In genomic region chr11:54998284-54998683, GRCm38 (mm10) we compare ENCODE assay signal across 9 mouse cellular contexts. TPM values are rescaled to one million over a fixed set of nuclear protein-coding genes. Genes with fewer than 3 reads are reported as not detected.
DNase-seq lines count a peak whose midpoint lies in the region; ATAC-seq and TF ChIP-seq lines count a peak whose summit lies in the region.
"Had no signal": no experiment of that assay in that cellular context is flagged by ENCODE, and none has a peak within 500 bp of the region (broad histone marks: within the 10 kb centered on the region; RNA-seq: fewer than 3 reads in every experiment).

No protein-coding gene starts in this region.

- TF ChIP-seq EP300 in liver, embryonic 14.5 days (IDR thresholded peaks at IDR 0.05; ENCODE audit: low read depth), result no peak

- no peaks in the 10 kb centered on the region for H3K27me3 ChIP-seq in embryonic facial prominence, embryonic 15.5 days
- no peaks in the 10 kb centered on the region for H3K27me3 ChIP-seq in heart, embryonic 14.5 days (ENCODE audit: control insufficient read depth, insufficient read depth, low read length)
- H3K27me3 ChIP-seq in kidney, embryonic 16.5 days (ENCODE audit: insufficient read depth, low read length), result no peaks in the 10 kb centered on the region
- no peaks in the 10 kb centered on the region for H3K27me3 ChIP-seq in liver, embryonic 14.5 days (ENCODE audit: control insufficient read depth, insufficient read depth, low read length)
- H3K27me3 ChIP-seq in neural tube, embryonic 11.5 days (ENCODE audit: control insufficient read depth, insufficient read depth, low read length), result no peaks in the 10 kb centered on the region
- H3K27me3 ChIP-seq in testis, adult 2 months (ENCODE audit: control insufficient read depth, insufficient read depth, low read length), result no peaks in the 10 kb centered on the region

- 0 out of 2 replicates have a peak, but pooled peaks cover 3% of the 10 kb centered on the region for H3K4me1 ChIP-seq in embryonic facial prominence, embryonic 15.5 days
- peaks cover 6 to 27% of the 10 kb centered on the region in 2 experiments; a peak in 3 of 4 replicates for H3K4me1 ChIP-seq in heart, embryonic 14.5 days (ENCODE audit: control insufficient read depth in 2 of 2, insufficient read depth in 2 of 2, low read length in 2 of 2)
- H3K4me1 ChIP-seq in kidney, embryonic 16.5 days (ENCODE audit: insufficient read depth, low read length), result no peaks in the 10 kb centered on the region
- H3K4me1 ChIP-seq in liver, embryonic 14.5 days (replicated peaks; ENCODE audit: control insufficient read depth in 2 of 2, insufficient read depth in 2 of 2, low read length in 1 of 2), result no peaks in the 10 kb centered on the region
- no peaks in the 10 kb centered on the region for H3K4me1 ChIP-seq in neural tube, embryonic 11.5 days (ENCODE audit: control insufficient read depth, insufficient read depth, low read length)
- no peaks in the 10 kb centered on the region for H3K4me1 ChIP-seq in testis, adult 2 months (ENCODE audit: control insufficient read depth, insufficient read depth, low read length)

- H3K4me2 ChIP-seq in embryonic facial prominence, embryonic 15.5 days (replicated peaks), result no peak overlapping the region
- H3K4me2 ChIP-seq in heart, embryonic 14.5 days (ENCODE audit: low read length), result no peak overlapping the region
- no peak overlapping the region for H3K4me2 ChIP-seq in kidney, embryonic 16.5 days (replicated peaks; ENCODE audit: low read depth, low read length)
- H3K4me2 ChIP-seq in liver, embryonic 14.5 days (ENCODE audit: low read depth), result no peak overlapping the region
- no peak overlapping the region for H3K4me2 ChIP-seq in neural tube, embryonic 11.5 days (ENCODE audit: low read depth)

- ATAC-seq in embryonic facial prominence, embryonic 15.5 days (ENCODE audit: insufficient number of reproducible peaks, low FRiP score, low TSS enrichment, low read depth), result peak; percentile 45; the same call in 1 of the 2 replicates
- peak; percentile 37; the same call in 1 of the 2 replicates for ATAC-seq in heart, embryonic 14.5 days (ENCODE audit: insufficient number of reproducible peaks, insufficient read depth, low FRiP score, low read depth)
- ATAC-seq in kidney, embryonic 16.5 days (ENCODE audit: low FRiP score, low TSS enrichment), result peak; percentile 85
- ATAC-seq in liver, embryonic 14.5 days (ENCODE audit: insufficient read depth), result no peak
- ATAC-seq in neural tube, embryonic 11.5 days (ENCODE audit: insufficient read depth, low FRiP score, low TSS enrichment), result peak; percentile 38; the same call in 1 of the 2 replicates

- H3K9me3 ChIP-seq in embryonic facial prominence, embryonic 15.5 days (replicated peaks), result 0 out of 2 replicates have a peak, but pooled peaks cover 3% of the 10 kb centered on the region
- peaks cover 4% of the 10 kb centered on the region for H3K9me3 ChIP-seq in heart, embryonic 14.5 days (ENCODE audit: control insufficient read depth, low read length)
- peaks cover 7% of the 10 kb centered on the region; the same call in 1 of the 2 replicates for H3K9me3 ChIP-seq in kidney, embryonic 16.5 days (ENCODE audit: low read length)
- no peaks in the 10 kb centered on the region for H3K9me3 ChIP-seq in liver, embryonic 14.5 days (ENCODE audit: control insufficient read depth, low read length)
- H3K9me3 ChIP-seq in neural tube, embryonic 11.5 days (ENCODE audit: control insufficient read depth, low read length), result no peaks in the 10 kb centered on the region

- peak; percentile 91 for TF ChIP-seq CTCF in liver, embryonic 14.5 days (IDR thresholded peaks at IDR 0.05; ENCODE audit: low read depth)
- peak; percentile 71 for TF ChIP-seq CTCF in testis, adult 2 months (IDR thresholded peaks at IDR 0.05; ENCODE audit: control insufficient read depth, insufficient read depth, insufficient replicate concordance, low read depth, low read length)

- no peak for TF ChIP-seq POLR2A in testis, adult 2 months (IDR thresholded peaks at IDR 0.05; ENCODE audit: control insufficient read depth, low read depth, low read length)

- H3K4me3 ChIP-seq in embryonic facial prominence, embryonic 15.5 days (replicated peaks), result no peak overlapping the region
- H3K4me3 ChIP-seq in heart, embryonic 14.5 days (ENCODE audit: control insufficient read depth in 1 of 2, insufficient read depth in 1 of 2, low read depth in 1 of 2, low read length in 2 of 2), result no peak overlapping the region
- no peak overlapping the region for H3K4me3 ChIP-seq in kidney, embryonic 16.5 days (ENCODE audit: low read length)
- H3K4me3 ChIP-seq in liver, embryonic 14.5 days (ENCODE audit: insufficient read depth in 1 of 2, low read depth in 2 of 2, low read length in 2 of 2), result no peak overlapping the region
- no peak overlapping the region for H3K4me3 ChIP-seq in neural tube, embryonic 11.5 days (ENCODE audit: low read depth, low read length)
- H3K4me3 ChIP-seq in testis, adult 2 months (ENCODE audit: control insufficient read depth, low read depth, low read length), result no peak overlapping the region
- H3K4me3 ChIP-seq: erythroblast, embryonic 14.5 days had no signal

- no peak overlapping the region for H3K27ac ChIP-seq in embryonic facial prominence, embryonic 15.5 days (replicated peaks)
- peak overlapping the region; percentile 42 to 68 for H3K27ac ChIP-seq in heart, embryonic 14.5 days (replicated peaks in 1 of 2; ENCODE audit: control insufficient read depth in 1 of 2, insufficient read depth in 1 of 2, low read depth in 2 of 2, low read length in 2 of 2)
- no peak overlapping the region for H3K27ac ChIP-seq in kidney, embryonic 16.5 days (ENCODE audit: low read length)
- H3K27ac ChIP-seq in liver, embryonic 14.5 days, result no peak overlapping the region
- no peak overlapping the region for H3K27ac ChIP-seq in neural tube, embryonic 11.5 days (ENCODE audit: low read depth, low read length)
- no peak overlapping the region for H3K27ac ChIP-seq in testis, adult 2 months (ENCODE audit: control insufficient read depth, insufficient read depth, low read depth, low read length)

- H3K9ac ChIP-seq in embryonic facial prominence, embryonic 15.5 days, result no peak overlapping the region
- no peak overlapping the region for H3K9ac ChIP-seq in heart, embryonic 14.5 days (ENCODE audit: low read length)
- H3K9ac ChIP-seq in kidney, embryonic 16.5 days (replicated peaks; ENCODE audit: low read length), result no peak overlapping the region
- H3K9ac ChIP-seq in liver, embryonic 14.5 days (replicated peaks), result no peak overlapping the region
- H3K9ac ChIP-seq in neural tube, embryonic 11.5 days (ENCODE audit: low read length), result no peak overlapping the region

- WGBS in embryonic facial prominence, embryonic 15.5 days, result 6% methylated on average over 12 of the region's 12 CpGs
- WGBS in heart, embryonic 14.5 days, result 4% methylated on average over 12 of the region's 12 CpGs
- WGBS in kidney, embryonic 16.5 days, result 2% methylated on average over 12 of the region's 12 CpGs
- 6% methylated on average over 12 of the region's 12 CpGs for WGBS in liver, embryonic 14.5 days (ENCODE audit: insufficient replicate concordance)
- 6% methylated on average over 12 of the region's 12 CpGs for WGBS in neural tube, embryonic 11.5 days

- peak; percentile 83 for DNase-seq in CD4-positive helper T cell, adult 2 months (ENCODE audit: low read depth, low spot score)
- DNase-seq in adrenal gland, postnatal 25 days, result peak; percentile 50
- DNase-seq in liver, embryonic 14.5 days (ENCODE audit: low read depth in 3 of 3, low spot score in 3 of 3), result no peak
- peak; percentile 68 for DNase-seq in neural tube, embryonic 11.5 days (ENCODE audit: low spot score)

- peaks cover 86% of the 10 kb centered on the region for H3K36me3 ChIP-seq in embryonic facial prominence, embryonic 15.5 days
- peaks cover 95% of the 10 kb centered on the region for H3K36me3 ChIP-seq in heart, embryonic 14.5 days (ENCODE audit: control insufficient read depth, insufficient read depth, low read length)
- H3K36me3 ChIP-seq in kidney, embryonic 16.5 days (ENCODE audit: insufficient read depth, low read length), result peaks cover 46% of the 10 kb centered on the region
- no peaks in the 10 kb centered on the region; the same call in 1 of the 2 replicates for H3K36me3 ChIP-seq in liver, embryonic 14.5 days (replicated peaks; ENCODE audit: control insufficient read depth, insufficient read depth, low read depth)
- 0 out of 2 replicates have a peak, but pooled peaks cover 2% of the 10 kb centered on the region for H3K36me3 ChIP-seq in neural tube, embryonic 11.5 days (ENCODE audit: control insufficient read depth, insufficient read depth, low read length)
- H3K36me3 ChIP-seq in testis, adult 2 months (ENCODE audit: control insufficient read depth, insufficient read depth, low read length), result no peaks in the 10 kb centered on the region

RNA-seq across cellular contexts. Expression of gene Anxa6, which starts 35.0 kb away (rescaled TPM):
- total RNA-seq in adrenal gland, postnatal 25 days (2021), result 94.6 and 115 TPM in 2 replicates
- 355 and 382 TPM in 2 replicates for polyA plus RNA-seq in embryonic facial prominence, embryonic 15.5 days (2015; fragmentation: Nextera tagmentation; extraction: Ambion mirVana)
- polyA plus RNA-seq in heart, embryonic 14.5 days (2014; fragmentation: Nextera tagmentation; extraction: Ambion mirVana), result 369 and 384 TPM in 2 replicates
- polyA plus RNA-seq in kidney, embryonic 16.5 days (2015; fragmentation: Nextera tagmentation; extraction: Ambion mirVana), result 239 and 266 TPM in 2 replicates
- 21.2 and 24.2 TPM in 2 replicates for polyA plus RNA-seq in liver, embryonic 14.5 days (2012; rRNA removed)
- polyA plus RNA-seq in liver, embryonic 14.5 days (2014; fragmentation: Nextera tagmentation; extraction: Ambion mirVana), result 36.7 and 42.1 TPM in 2 replicates
- polyA plus RNA-seq in neural tube, embryonic 11.5 days (2014; fragmentation: Nextera tagmentation; extraction: Ambion mirVana), result 90.1 and 91.8 TPM in 2 replicates
- polyA plus RNA-seq in testis, adult 2 months (2012; rRNA removed), result 4.9 and 7.5 TPM in 2 replicates

RNA-seq across cellular contexts. Expression of gene Tnip1, which starts 35.6 kb away (rescaled TPM):
- total RNA-seq in adrenal gland, postnatal 25 days (2021), result 79.9 and 97.1 TPM in 2 replicates
- 23.0 and 24.5 TPM in 2 replicates for polyA plus RNA-seq in embryonic facial prominence, embryonic 15.5 days (2015; fragmentation: Nextera tagmentation; extraction: Ambion mirVana)
- 19.3 and 20.5 TPM in 2 replicates for polyA plus RNA-seq in heart, embryonic 14.5 days (2014; fragmentation: Nextera tagmentation; extraction: Ambion mirVana)
- 20.2 and 22.0 TPM in 2 replicates for polyA plus RNA-seq in kidney, embryonic 16.5 days (2015; fragmentation: Nextera tagmentation; extraction: Ambion mirVana)
- 3.4 and 5.2 TPM in 2 replicates for polyA plus RNA-seq in liver, embryonic 14.5 days (2012; rRNA removed)
- 3.6 and 3.7 TPM in 2 replicates for polyA plus RNA-seq in liver, embryonic 14.5 days (2014; fragmentation: Nextera tagmentation; extraction: Ambion mirVana)
- polyA plus RNA-seq in neural tube, embryonic 11.5 days (2014; fragmentation: Nextera tagmentation; extraction: Ambion mirVana), result 12.4 and 13.2 TPM in 2 replicates
- polyA plus RNA-seq in testis, adult 2 months (2012; rRNA removed), result 5.4 and 7.2 TPM in 2 replicates

Comparison
In these comparisons a context has a peak if more than half of its experiments do, and no peak if none do; other contexts are left out.
1. DNase-seq: peak in CD4-positive helper T cell, adult 2 months (single experiment), adrenal gland, postnatal 25 days (single experiment) and neural tube, embryonic 11.5 days (single experiment); none in liver, embryonic 14.5 days (0 of 3).
2. H3K27ac ChIP-seq: peak in heart, embryonic 14.5 days (2 of 2); none in embryonic facial prominence, embryonic 15.5 days (single experiment), kidney, embryonic 16.5 days (single experiment), liver, embryonic 14.5 days (single experiment), neural tube, embryonic 11.5 days (single experiment) and testis, adult 2 months (single experiment).